Comparison of ENCODE assay signal across 8 mouse cellular contexts in genomic region chr10:117494171-117494701, GRCm38 (mm10).
DNase-seq lines count a peak whose midpoint lies in the region; ATAC-seq and TF ChIP-seq lines count a peak whose summit lies in the region.

No protein-coding gene starts in this region.

- no peak for ATAC-seq in forebrain, embryonic 15.5 days (replicated peaks)
- ATAC-seq in kidney, postnatal 0 days (replicated peaks; ENCODE audit: low FRiP score, low read depth) = no peak

- 47% methylated on average over 18 of the region's 18 CpGs for WGBS in forebrain, embryonic 15.5 days
- 15% methylated on average over 18 of the region's 18 CpGs for WGBS in kidney, postnatal 0 days

- no peak overlapping the region for H3K27ac ChIP-seq in forebrain, embryonic 15.5 days (replicated peaks)
- H3K27ac ChIP-seq in kidney, postnatal 0 days = peak overlapping the region; percentile 19

- peak overlapping the region; percentile 40 for H3K4me2 ChIP-seq in forebrain, embryonic 15.5 days (replicated peaks)
- H3K4me2 ChIP-seq in kidney, postnatal 0 days (ENCODE audit: low read length) = peak overlapping the region; percentile 58

- H3K4me1 ChIP-seq in forebrain, embryonic 15.5 days = 0 out of 2 replicates have a peak, but pooled peaks cover 3% of the 10 kb centered on the region
- no peaks in the 10 kb centered on the region for H3K4me1 ChIP-seq in kidney, postnatal 0 days (replicated peaks; ENCODE audit: insufficient read depth, low read length)

- peak; percentile 7 for DNase-seq in thymus, postnatal 25 days
- DNase-seq in thymus, postnatal 0 days (ENCODE audit: low spot score) = no peak
- peak; percentile 58 for DNase-seq in kidney, postnatal 0 days (ENCODE audit: low spot score)
- peak; percentile 13 to 31 for DNase-seq in lung, postnatal 4 days
- no peak for DNase-seq in urinary bladder, adult 2 months (ENCODE audit: low spot score)
- no peak for DNase-seq in testis, postnatal 10 days (ENCODE audit: low spot score)
- no peak for DNase-seq in frontal cortex, postnatal 14 days (ENCODE audit: low spot score in 2 of 2)

- no peaks in the 10 kb centered on the region for H3K36me3 ChIP-seq in forebrain, embryonic 15.5 days
- no peaks in the 10 kb centered on the region for H3K36me3 ChIP-seq in kidney, postnatal 0 days (ENCODE audit: insufficient read depth, low read length)

- peak overlapping the region; percentile 29 for H3K4me3 ChIP-seq in forebrain, embryonic 15.5 days
- peak overlapping the region; percentile 21 for H3K4me3 ChIP-seq in kidney, postnatal 0 days (replicated peaks; ENCODE audit: low read depth, low read length)

- no peaks in the 10 kb centered on the region for H3K27me3 ChIP-seq in forebrain, embryonic 15.5 days
- H3K27me3 ChIP-seq in kidney, postnatal 0 days (ENCODE audit: insufficient read depth, low read length) = no peaks in the 10 kb centered on the region

- no peak for TF ChIP-seq CTCF in kidney, postnatal 0 days (IDR thresholded peaks at IDR 0.05; ENCODE audit: low read depth)

- H3K9ac ChIP-seq in forebrain, embryonic 15.5 days (replicated peaks) = no peak overlapping the region; the same call in 1 of the 2 replicates
- H3K9ac ChIP-seq in kidney, postnatal 0 days (ENCODE audit: low read depth, low read length) = peak overlapping the region; percentile 43; the same call in 1 of the 2 replicates

- no peaks in the 10 kb centered on the region for H3K9me3 ChIP-seq in forebrain, embryonic 15.5 days
- no peaks in the 10 kb centered on the region for H3K9me3 ChIP-seq in kidney, postnatal 0 days (replicated peaks; ENCODE audit: low read length)

Comparison
In these comparisons a context has a peak if more than half of its experiments do, and no peak if none do; other contexts are left out.
1. DNase-seq: peak in thymus, postnatal 25 days (single experiment), kidney, postnatal 0 days (single experiment) and lung, postnatal 4 days (2 of 2); none in thymus, postnatal 0 days (single experiment), urinary bladder, adult 2 months (single experiment), testis, postnatal 10 days (single experiment) and frontal cortex, postnatal 14 days (0 of 2).